ENCODE assay signal across 13 mouse cellular contexts in the genomic region with DNA sequence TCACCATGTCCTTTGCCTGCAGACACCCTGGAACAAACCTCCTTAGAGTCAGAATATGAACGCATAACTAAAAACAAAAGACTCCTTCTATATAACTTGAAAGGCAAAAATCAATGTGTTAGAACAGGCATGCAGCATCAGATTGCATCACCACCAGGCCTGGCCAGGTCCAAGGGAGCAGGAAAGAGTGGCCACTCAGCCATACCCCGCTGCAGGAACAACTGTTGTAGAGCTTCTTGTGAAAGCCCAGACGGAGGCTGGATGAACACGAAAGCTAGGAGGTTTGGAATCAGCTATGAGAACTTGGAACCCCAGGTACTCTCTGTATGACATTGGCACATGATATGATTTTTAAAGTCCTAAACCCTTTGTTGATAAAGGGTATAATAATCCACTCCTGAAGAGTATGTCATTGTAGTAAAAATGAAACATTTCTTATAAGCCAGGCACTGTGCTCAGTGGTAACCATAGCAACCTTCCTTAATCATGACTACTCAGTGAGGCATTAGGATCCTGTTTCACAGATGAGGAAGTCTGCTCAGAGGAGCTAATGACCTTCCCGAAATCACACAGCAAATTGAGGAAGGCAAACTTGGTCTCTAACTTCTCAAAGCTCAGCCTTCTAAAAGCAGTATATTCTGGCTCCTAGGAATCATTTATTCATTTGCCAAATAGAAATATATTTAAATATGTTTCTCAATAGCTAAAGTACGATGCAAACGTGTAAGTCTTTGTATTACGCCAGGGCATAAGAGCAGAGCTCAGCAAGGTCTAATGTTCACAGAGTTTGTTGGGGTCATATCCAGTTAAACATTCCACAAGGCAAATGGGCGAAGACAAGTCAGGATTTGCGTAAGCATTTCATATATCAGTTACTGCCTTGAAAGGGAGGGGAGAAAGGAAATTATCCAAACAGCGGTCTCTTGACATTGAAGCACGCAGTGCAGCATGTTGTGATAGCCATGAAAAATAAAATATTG. TPM values are rescaled to one million over a fixed set of nuclear protein-coding genes. Genes with fewer than 3 reads are reported as not detected.
DNase-seq lines count a peak whose midpoint lies in the region; ATAC-seq lines count a peak whose summit lies in the region.
"Had no signal": no experiment of that assay in that cellular context is flagged by ENCODE, and none has a peak within 500 bp of the region (broad histone marks: within the 10 kb centered on the region; RNA-seq: fewer than 3 reads in every experiment).

No protein-coding gene starts in this region.

- 0 out of 2 replicates have a peak, but pooled peaks have one; percentile 54 for ATAC-seq in midbrain, embryonic 12.5 days (ENCODE audit: low FRiP score, low read depth)
- ATAC-seq in midbrain, embryonic 14.5 days (ENCODE audit: low FRiP score, low TSS enrichment), result no peak
- ATAC-seq in forebrain, embryonic 16.5 days, result peak; percentile 85

- no peak overlapping the region for H3K4me2 ChIP-seq in midbrain, embryonic 12.5 days (replicated peaks)
- H3K4me2 ChIP-seq in midbrain, embryonic 14.5 days (ENCODE audit: low read length), result no peak overlapping the region
- no peak overlapping the region for H3K4me2 ChIP-seq in forebrain, embryonic 16.5 days (ENCODE audit: low read length)
- H3K4me2 ChIP-seq: heart, embryonic 12.5 days had no signal

- no peak overlapping the region for H3K4me3 ChIP-seq in midbrain, embryonic 12.5 days
- H3K4me3 ChIP-seq in midbrain, embryonic 14.5 days (replicated peaks; ENCODE audit: low read depth, low read length), result no peak overlapping the region
- no peak overlapping the region for H3K4me3 ChIP-seq in forebrain, embryonic 16.5 days (replicated peaks; ENCODE audit: low read length)
- H3K4me3 ChIP-seq: heart, embryonic 12.5 days had no signal

- no peaks in the 10 kb centered on the region for H3K27me3 ChIP-seq in midbrain, embryonic 12.5 days
- H3K27me3 ChIP-seq in midbrain, embryonic 14.5 days (ENCODE audit: control insufficient read depth, insufficient read depth, low read length), result no peaks in the 10 kb centered on the region
- no peaks in the 10 kb centered on the region for H3K27me3 ChIP-seq in forebrain, embryonic 16.5 days (replicated peaks; ENCODE audit: control insufficient read depth, insufficient read depth, low read length)
- H3K27me3 ChIP-seq: heart, embryonic 12.5 days had no signal

- no peak overlapping the region for H3K9ac ChIP-seq in midbrain, embryonic 12.5 days (replicated peaks)
- H3K9ac ChIP-seq in midbrain, embryonic 14.5 days (replicated peaks; ENCODE audit: low read length), result no peak overlapping the region
- no peak overlapping the region for H3K9ac ChIP-seq in forebrain, embryonic 16.5 days (replicated peaks; ENCODE audit: low read depth, low read length)
- H3K9ac ChIP-seq: heart, embryonic 12.5 days had no signal

- no peaks in the 10 kb centered on the region for H3K36me3 ChIP-seq in midbrain, embryonic 12.5 days
- no peaks in the 10 kb centered on the region for H3K36me3 ChIP-seq in midbrain, embryonic 14.5 days (ENCODE audit: control insufficient read depth, insufficient read depth, low read length)
- H3K36me3 ChIP-seq in forebrain, embryonic 16.5 days (ENCODE audit: control insufficient read depth, insufficient read depth), result no peaks in the 10 kb centered on the region
- H3K36me3 ChIP-seq: heart, embryonic 12.5 days had no signal

- no peaks in the 10 kb centered on the region for H3K9me3 ChIP-seq in midbrain, embryonic 12.5 days
- H3K9me3 ChIP-seq in midbrain, embryonic 14.5 days (ENCODE audit: control insufficient read depth, low read length), result no peaks in the 10 kb centered on the region
- H3K9me3 ChIP-seq in forebrain, embryonic 16.5 days (ENCODE audit: control insufficient read depth, low read length), result no peaks in the 10 kb centered on the region
- H3K9me3 ChIP-seq: heart, embryonic 12.5 days had no signal

- peak; percentile 40 for DNase-seq in kidney, adult 9 months
- no peak for DNase-seq in kidney, postnatal 10 days
- DNase-seq in midbrain, embryonic 14.5 days, result no peak
- DNase-seq in layer of hippocampus, postnatal 10 days (ENCODE audit: low spot score in 2 of 2), result no peak
- DNase-seq in left cerebral cortex, postnatal 25 days (ENCODE audit: low spot score in 2 of 2), result no peak
- DNase-seq: cerebellum, adult 9-11 months; gastrocnemius, postnatal 10 days; lung, postnatal 10 days; spleen, adult 18-20 months had no signal

- no peak overlapping the region for H3K27ac ChIP-seq in midbrain, embryonic 12.5 days (replicated peaks)
- H3K27ac ChIP-seq in midbrain, embryonic 14.5 days (replicated peaks; ENCODE audit: low read depth, low read length), result no peak overlapping the region
- H3K27ac ChIP-seq in forebrain, embryonic 16.5 days (ENCODE audit: low read length), result no peak overlapping the region

- intact Hi-C loops in left cerebral cortex, postnatal 25 days (cut with DNase I), result no loop called here

- no peaks in the 10 kb centered on the region for H3K4me1 ChIP-seq in midbrain, embryonic 12.5 days
- H3K4me1 ChIP-seq in midbrain, embryonic 14.5 days (ENCODE audit: control insufficient read depth, insufficient read depth, low read length), result no peaks in the 10 kb centered on the region
- no peaks in the 10 kb centered on the region for H3K4me1 ChIP-seq in forebrain, embryonic 16.5 days (replicated peaks; ENCODE audit: control insufficient read depth, insufficient read depth, low read length)
- H3K4me1 ChIP-seq: heart, embryonic 12.5 days had no signal

- whole genome bisulfite sequencing in midbrain, embryonic 12.5 days, result 76% methylated on average over 12 of the region's 12 CpGs
- WGBS in midbrain, embryonic 14.5 days, result 86% methylated on average over 12 of the region's 12 CpGs
- 78% methylated on average over 12 of the region's 12 CpGs for WGBS in forebrain, embryonic 16.5 days

RNA-seq across cellular contexts. Expression of a gene that starts 24.4 kb away (rescaled TPM):
- 7.0 and 10.9 TPM in 2 replicates for polyA plus RNA-seq in midbrain, embryonic 12.5 days (2016; fragmentation: Nextera tagmentation; extraction: Ambion mirVana)
- 0.45 and 13.7 TPM in 2 replicates for polyA plus RNA-seq in midbrain, embryonic 14.5 days (2014; fragmentation: Nextera tagmentation; extraction: Ambion mirVana)
- 8.0 and 10.0 TPM in 2 replicates for polyA plus RNA-seq in forebrain, embryonic 16.5 days (2015; fragmentation: Nextera tagmentation; extraction: Ambion mirVana)
- 1 to 10 TPM; 6.4 to 8.0 TPM for total RNA-seq in layer of hippocampus, postnatal 10 days (2021)
- 10 to 100 TPM; 10.6 to 11.4 TPM for total RNA-seq in left cerebral cortex, postnatal 25 days (2021)
- polyA plus RNA-seq: testis, adult 2 months had no signal
